Mouse (Mus musculus): ENCODE measurements around the gene Uncx.

- no peak for TF ChIP-seq CTCF (IDR thresholded peaks at IDR 0.05; ENCODE audit: low read depth)
- TF ChIP-seq EP300 (IDR thresholded peaks at IDR 0.05; ENCODE audit: low read depth): no peak
Measured at GRCm38 (mm10) chr5:139581308-139581868, 38.1 kb downstream of the Uncx start.

Measured in liver, postnatal 0 days (tissue).